Mouse (Mus musculus): ENCODE results near the gene Gm21818. TPM values are rescaled to one million over a fixed set of nuclear protein-coding genes. Genes with fewer than 3 reads are reported as not detected.
"Not testable (repeated sequence)": the region's sequence is repeated elsewhere in the genome, so short reads cannot be mapped to it uniquely, and the experiment has no call there.

Gene Gm21818
- total RNA-seq (2017), result not detected in 3 replicates

GRCm38 (mm10) chr13:120172133-120172532, at the start of gene Gm21818:
TSS of gene Gm21818 (plus strand) at chr13:120172433.
- ATAC-seq (replicated peaks; ENCODE audit: insufficient number of reproducible peaks, low FRiP score, low TSS enrichment, poor library complexity, severe bottlenecking), result not testable (repeated sequence)

DNA sequence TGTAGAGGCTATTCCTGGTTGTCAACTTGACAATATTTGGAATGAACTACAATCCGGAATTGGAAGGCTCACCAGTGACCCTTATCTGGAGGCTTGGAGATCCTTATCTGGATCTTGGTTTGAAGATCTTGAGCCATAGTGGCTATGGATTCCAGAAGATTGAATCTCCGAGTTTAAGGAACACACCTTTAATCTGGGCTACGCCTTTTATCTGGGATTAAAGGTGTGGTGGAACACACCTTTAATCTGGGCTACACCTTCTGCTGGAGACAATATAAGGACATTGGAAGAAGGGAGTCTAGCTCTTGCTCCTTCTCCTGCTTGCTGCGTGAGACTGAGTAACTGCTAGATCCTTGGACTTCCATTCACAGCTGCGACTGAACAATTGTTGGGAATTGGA, 32.3 kb upstream of the Gm21818 start, which contains the start of gene Gm20767:
TSS of gene Gm20767 (plus strand) at position 301 of the 400 bp plus-strand sequence.
- not testable (repeated sequence) for ATAC-seq (replicated peaks; ENCODE audit: insufficient number of reproducible peaks, low FRiP score, low TSS enrichment, poor library complexity, severe bottlenecking)

DNA sequence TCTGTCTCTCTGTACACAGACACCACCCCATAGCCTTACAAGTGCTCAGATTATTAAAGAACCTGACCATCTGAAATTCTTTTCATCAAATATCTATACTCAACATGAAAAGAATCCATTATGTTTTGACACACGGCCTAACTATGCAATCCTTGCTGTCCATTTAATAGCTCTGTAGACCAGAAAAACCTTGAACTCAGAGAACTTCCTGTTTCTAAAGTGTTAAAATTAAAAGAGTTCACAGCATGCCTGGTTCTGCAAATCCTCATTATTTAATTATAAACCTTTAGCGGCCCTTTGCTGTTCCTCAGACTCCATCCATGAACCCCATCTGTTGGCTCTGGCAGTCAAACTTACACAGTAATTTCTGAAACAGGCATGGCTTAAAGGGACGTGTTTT, 29.9 kb upstream of the Gm21818 start:
- ATAC-seq (replicated peaks; ENCODE audit: insufficient number of reproducible peaks, low FRiP score, low TSS enrichment, poor library complexity, severe bottlenecking), result 0 out of 2 replicates have a peak, but pooled peaks have one; percentile 35

DNA sequence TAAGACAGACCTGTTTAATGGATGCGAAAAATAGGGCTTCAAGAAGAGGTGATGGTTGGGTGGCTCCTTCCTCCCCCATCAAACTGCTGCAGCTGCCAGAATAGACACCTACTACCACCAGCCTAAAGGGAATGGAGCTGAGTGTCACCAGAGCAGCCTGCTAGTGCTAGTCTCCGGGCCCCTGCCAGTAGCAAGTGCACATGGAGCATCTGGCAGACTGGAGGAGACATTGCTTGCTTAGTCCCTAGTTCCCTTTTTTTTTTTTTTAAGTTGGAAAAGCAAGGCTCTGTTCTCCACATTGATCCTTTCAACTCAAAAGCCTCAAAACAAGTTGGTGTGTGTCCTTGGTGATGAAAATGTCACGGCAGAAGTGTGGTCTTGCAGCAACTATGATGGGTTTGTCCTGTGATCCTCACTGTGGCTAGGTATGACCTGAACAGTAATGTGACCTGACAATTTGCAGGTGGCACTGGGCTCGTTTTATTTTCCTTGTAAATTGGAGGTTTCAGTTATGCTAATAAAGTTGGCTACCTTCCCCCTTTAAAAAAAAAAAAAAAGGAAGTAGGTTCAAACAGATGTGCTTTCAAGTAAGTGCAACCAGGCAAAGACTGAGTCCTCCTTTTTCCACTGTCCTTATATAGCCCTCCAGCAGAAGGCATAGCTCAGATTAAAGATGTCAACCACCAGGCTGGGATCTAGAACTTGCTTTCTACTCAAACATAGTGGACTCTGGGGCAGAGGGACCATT, 22.4 kb upstream of the Gm21818 start:
- ATAC-seq (replicated peaks; ENCODE audit: insufficient number of reproducible peaks, low FRiP score, low TSS enrichment, poor library complexity, severe bottlenecking), result peak; percentile 31; the same call in 1 of the 2 replicates

DNA sequence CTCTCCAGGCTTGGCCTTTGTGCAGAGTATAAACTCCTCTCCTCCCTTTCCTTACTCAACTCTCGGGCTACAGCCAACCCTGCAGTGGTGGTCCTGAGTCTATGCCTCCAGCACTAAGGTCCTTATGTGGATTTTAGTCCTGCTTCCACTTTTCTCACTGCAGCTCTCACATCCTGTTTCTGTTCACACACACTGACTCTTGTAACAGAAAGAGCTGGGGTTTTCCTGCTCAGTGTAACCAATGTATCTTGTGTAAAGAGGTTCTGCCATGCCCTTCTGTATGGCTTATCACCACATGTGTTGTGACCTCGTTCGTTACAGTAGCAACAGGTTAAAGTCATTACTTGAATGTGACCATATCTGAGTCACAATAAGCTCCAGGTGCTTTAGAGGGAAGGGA, 21.6 kb upstream of the Gm21818 start:
- ATAC-seq (replicated peaks; ENCODE audit: insufficient number of reproducible peaks, low FRiP score, low TSS enrichment, poor library complexity, severe bottlenecking), result peak; percentile 35; the same call in 1 of the 2 replicates

DNA sequence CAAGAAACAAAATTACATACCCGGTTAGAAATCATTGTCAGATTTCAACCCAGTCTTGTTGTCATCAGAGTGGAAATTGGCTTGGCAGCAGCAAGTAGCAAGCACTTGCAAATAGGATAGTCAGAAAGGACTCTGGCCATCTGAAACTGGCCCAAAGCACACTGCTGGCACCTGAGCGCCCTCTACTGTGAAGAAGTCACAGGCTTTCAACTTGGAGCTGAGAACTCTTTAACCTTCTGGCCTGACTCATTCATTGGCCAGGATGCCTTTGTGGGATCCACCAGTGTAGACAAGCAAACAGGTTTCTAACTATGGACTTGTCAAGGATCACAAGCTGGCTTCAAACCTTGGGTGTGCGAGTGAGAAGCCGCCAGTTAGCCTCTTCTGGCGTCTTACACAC, 3.9 kb upstream of the Gm21818 start:
- ATAC-seq (replicated peaks; ENCODE audit: insufficient number of reproducible peaks, low FRiP score, low TSS enrichment, poor library complexity, severe bottlenecking), result not testable (repeated sequence)

DNA sequence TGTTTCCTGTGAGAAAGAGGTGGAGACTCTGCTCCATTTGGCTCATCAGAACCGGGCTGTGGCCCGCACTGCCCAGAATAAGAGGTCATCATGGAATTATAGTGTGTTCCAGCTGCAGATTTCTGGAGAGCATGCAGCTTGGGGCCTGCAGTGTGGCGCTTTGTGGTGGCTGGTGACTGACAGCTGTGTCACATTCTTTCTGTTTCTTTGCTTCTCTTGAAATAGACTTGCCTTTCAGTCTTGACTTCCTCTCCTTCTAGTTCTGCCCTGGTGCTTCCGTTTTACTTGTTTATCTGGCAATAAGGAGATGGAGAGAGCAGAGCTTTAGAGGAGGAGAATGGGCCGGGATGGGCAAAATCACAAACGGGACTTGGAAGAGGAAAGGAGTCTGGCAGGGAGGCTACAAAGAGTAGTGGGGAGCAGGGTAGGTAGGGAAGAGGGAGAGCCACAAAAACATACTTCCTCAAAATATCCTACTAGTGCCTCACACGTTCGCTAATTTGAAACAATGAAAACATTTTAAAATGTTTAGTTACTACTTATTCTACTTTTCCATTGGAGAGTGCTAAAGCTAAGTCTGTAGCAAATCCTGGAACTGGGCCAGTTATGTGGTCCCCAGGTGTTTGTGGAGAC, 24.1 kb downstream of the Gm21818 start:
- peak; percentile 53; the same call in 1 of the 2 replicates for ATAC-seq (replicated peaks; ENCODE audit: insufficient number of reproducible peaks, low FRiP score, low TSS enrichment, poor library complexity, severe bottlenecking)

DNA sequence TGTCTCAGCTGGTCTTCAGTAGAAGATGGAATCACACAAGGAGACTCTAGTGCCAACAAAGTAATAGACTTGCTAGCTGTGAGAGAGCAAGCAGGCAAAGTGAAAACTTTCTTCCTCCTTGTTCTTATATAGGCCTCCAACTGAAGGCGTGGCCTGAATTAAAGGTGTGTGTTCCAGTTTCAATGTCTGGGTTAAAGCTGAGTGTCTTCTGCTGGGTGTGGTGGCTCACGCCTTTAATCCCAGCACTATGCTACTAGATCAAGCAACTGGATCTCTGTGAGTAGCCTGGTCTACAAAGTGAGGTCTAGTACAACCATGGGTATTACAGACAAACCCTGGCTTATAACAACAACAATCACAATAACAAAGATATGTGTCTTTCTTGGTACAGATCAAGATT, 43.6 kb downstream of the Gm21818 start, which contains the start of gene Gm21762:
TSS of gene Gm21762 (minus strand) at position 101 of the 400 bp plus-strand sequence.
- not testable (repeated sequence) for ATAC-seq (replicated peaks; ENCODE audit: insufficient number of reproducible peaks, low FRiP score, low TSS enrichment, poor library complexity, severe bottlenecking)

GRCm38 (mm10) chr13:120220922-120221321, 48.7 kb downstream of the Gm21818 start:
- ATAC-seq (replicated peaks; ENCODE audit: insufficient number of reproducible peaks, low FRiP score, low TSS enrichment, poor library complexity, severe bottlenecking), result not testable (repeated sequence)

DNA sequence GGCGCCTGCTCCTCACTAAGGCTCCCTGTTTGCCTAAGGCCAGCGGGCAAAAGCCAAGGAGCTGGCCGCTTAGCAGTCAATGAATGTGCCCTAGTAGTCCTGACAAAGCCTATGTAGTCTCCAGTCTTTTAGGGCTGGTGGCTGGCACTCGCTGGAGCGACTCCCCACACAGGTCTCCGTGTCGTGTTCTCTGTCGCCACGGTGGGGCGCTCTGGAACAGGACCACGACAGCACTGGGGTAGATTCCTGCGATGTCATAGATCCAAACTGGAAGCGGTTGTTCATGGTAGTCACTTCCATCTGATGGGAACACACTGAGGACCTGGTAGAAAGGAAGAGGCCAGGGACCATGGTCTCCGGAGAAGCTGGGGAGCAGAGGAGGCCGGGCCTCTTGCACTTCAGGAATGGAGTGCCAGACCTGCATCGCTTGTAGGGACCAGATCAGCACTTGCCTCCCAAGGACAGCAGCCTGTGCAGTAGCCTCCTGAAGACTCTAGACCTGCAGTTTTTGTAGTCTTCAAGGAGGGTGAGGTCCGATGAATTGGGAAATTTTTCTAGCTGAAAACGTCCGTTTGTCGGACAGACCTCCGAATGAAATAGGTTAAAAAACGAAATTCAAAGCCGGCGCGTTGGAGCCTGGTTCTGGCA, 50.9 kb downstream of the Gm21818 start:
- ATAC-seq (replicated peaks; ENCODE audit: insufficient number of reproducible peaks, low FRiP score, low TSS enrichment, poor library complexity, severe bottlenecking), result peak; percentile 53; the same call in 1 of the 2 replicates

Other genes with a start within 250 kb of the Gm21818 start
- not detected in 3 replicates for gene Gm21761, start 243.2 kb upstream of the Gm21818 start, total RNA-seq (2017)
- gene B020031M17Rik, start 221.6 kb upstream of the Gm21818 start, total RNA-seq (2017), result not detected in 3 replicates
- gene Gm36079, start 145.4 kb upstream of the Gm21818 start, total RNA-seq (2017), result 4.4 TPM in 1 of 3 replicates, not detected in the others
- 136 to 183 TPM (median 179 TPM) in 3 replicates for gene Gm21188, start 120.2 kb upstream of the Gm21818 start, total RNA-seq (2017)
- gene Gm20767, start 32.2 kb upstream of the Gm21818 start, total RNA-seq (2017), result not detected in 3 replicates
- not detected in 3 replicates for gene Gm21762, start 43.5 kb downstream of the Gm21818 start, total RNA-seq (2017)
- gene Gm21731, start 66.7 kb downstream of the Gm21818 start, total RNA-seq (2017), result not detected in 3 replicates
- gene AF067061, start 90.7 kb downstream of the Gm21818 start, total RNA-seq (2017), result not detected in 3 replicates
- gene BC147527, start 128.0 kb downstream of the Gm21818 start, total RNA-seq (2017), result 24.2 to 71.2 TPM (median 35.6 TPM) in 3 replicates
- not detected in 3 replicates for gene Tcstv3, start 144.4 kb downstream of the Gm21818 start, total RNA-seq (2017)

Data from monocyte, adult 5-6 weeks (primary cell).